9 mouse cellular contexts compared by ENCODE assay signal in the genomic region with DNA sequence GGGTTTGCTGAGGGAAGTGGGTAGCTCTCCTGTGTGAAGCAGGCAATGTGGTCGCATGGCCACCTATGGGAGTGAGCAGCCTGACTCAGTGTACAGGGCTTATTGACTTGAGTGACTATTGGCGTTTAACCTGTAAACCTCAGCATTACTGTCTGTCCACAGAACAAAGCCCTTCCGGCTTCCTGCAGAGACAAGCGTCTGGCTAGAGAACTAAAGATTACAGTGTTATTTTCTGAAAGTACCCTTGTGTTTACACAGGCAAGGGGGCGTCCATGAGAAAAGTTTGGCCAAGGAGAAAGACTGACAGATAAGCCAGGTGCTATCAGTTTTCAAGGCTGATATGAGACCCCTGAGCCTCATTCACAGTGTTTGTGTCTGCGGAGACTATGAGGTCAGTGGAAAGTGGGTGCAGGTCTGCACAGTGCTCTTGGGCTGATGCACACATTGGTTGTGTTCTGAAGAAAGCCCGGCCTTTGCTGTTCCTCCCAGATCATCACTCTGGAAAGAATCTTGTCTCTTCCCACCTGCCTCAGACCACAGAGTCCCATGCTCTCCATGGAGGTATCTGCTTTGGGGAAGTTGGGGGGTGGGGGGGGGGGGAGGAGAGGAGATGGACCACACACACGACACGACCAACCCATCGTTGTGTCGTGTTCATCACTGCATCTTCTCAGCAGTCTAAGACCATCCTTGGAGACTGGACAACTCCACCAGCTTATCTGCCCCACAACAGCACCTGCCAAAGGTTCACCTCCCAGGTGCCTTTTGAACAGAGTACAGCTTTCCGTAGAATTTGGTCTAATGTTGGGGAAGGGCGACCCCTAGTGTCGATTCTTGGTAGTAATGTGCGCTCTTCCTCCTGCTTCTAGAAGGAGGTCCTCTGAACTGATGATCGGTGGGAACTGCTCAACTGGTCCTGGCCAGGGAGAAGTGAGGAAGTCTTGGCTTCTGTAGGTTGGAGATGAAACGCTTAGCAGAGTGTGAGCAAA. TPM values are rescaled to one million over a fixed set of nuclear protein-coding genes. Genes with fewer than 3 reads are reported as not detected.
A peak's percentile ranks its signal among the peaks of the same experiment; 100 is the strongest.
DNase-seq lines count a peak whose midpoint lies in the region; ATAC-seq and TF ChIP-seq lines count a peak whose summit lies in the region.
"Had no signal": no experiment of that assay in that cellular context is flagged by ENCODE, and none has a peak within 500 bp of the region (broad histone marks: within the 10 kb centered on the region; RNA-seq: fewer than 3 reads in every experiment).

No protein-coding gene starts in this region.

- TF ChIP-seq RAD21 in MEL (IDR thresholded peaks at IDR 0.05; ENCODE audit: low read depth, low read length), result peak; percentile 97

- H3K4me1 ChIP-seq in MEL (ENCODE audit: control insufficient read depth in 1 of 2, insufficient read depth in 2 of 2, low read length in 2 of 2), result peaks cover 5 to 13% of the 10 kb centered on the region in 2 experiments
- 0 out of 2 replicates have a peak, but pooled peaks cover 2% of the 10 kb centered on the region for H3K4me1 ChIP-seq in forebrain, embryonic 16.5 days (replicated peaks; ENCODE audit: control insufficient read depth, insufficient read depth, low read length)
- H3K4me1 ChIP-seq: limb, embryonic 15.5 days had no signal

- no peak for TF ChIP-seq EP300 in MEL (IDR thresholded peaks at IDR 0.05; ENCODE audit: low read depth in 1 of 2, low read length in 2 of 2)

- no peaks in the 10 kb centered on the region for H3K9me3 ChIP-seq in MEL (replicated peaks; ENCODE audit: insufficient read depth, low read length)
- no peaks in the 10 kb centered on the region for H3K9me3 ChIP-seq in forebrain, embryonic 16.5 days (ENCODE audit: control insufficient read depth, low read length)
- H3K9me3 ChIP-seq: limb, embryonic 15.5 days had no signal

- no peaks in the 10 kb centered on the region for H3K79me2 ChIP-seq in MEL (ENCODE audit: control insufficient read depth, insufficient read depth, low read length, poor library complexity)

- no peak overlapping the region for H3K27ac ChIP-seq in MEL (ENCODE audit: control insufficient read depth, low read depth, low read length)
- no peak overlapping the region for H3K27ac ChIP-seq in forebrain, embryonic 16.5 days (ENCODE audit: low read length)
- H3K27ac ChIP-seq: limb, embryonic 15.5 days had no signal

- WGBS in forebrain, embryonic 16.5 days, result 30% methylated on average over 16 of the region's 17 CpGs

- DNase-seq in MEL (ENCODE audit: low read depth, low spot score), result peak; percentile 83
- peak; percentile 60 for DNase-seq in cerebellum, adult 11 months
- peak; percentile 60 for DNase-seq in layer of hippocampus, postnatal 14 days (ENCODE audit: low spot score in 2 of 2)
- peak; percentile 81 for DNase-seq in lung, postnatal 14 days
- DNase-seq in retina, postnatal 1 day, result peak; percentile 84
- DNase-seq in thymus, postnatal 4 days, result peak; percentile 85

- TF ChIP-seq CTCF in MEL (IDR thresholded peaks at IDR 0.05 in 2 of 3, conservative IDR thresholded peaks at IDR 0.05 in 1 of 3; ENCODE audit: control insufficient read depth in 1 of 3, insufficient read depth in 1 of 3, low read depth in 2 of 3, low read length in 3 of 3, poor library complexity in 1 of 3, severe bottlenecking in 1 of 3), result peak; percentile 65 to 92 (median 79)

- H3K9ac ChIP-seq in MEL (ENCODE audit: control insufficient read depth, low read depth, low read length, poor library complexity, severe bottlenecking), result no peak overlapping the region
- H3K9ac ChIP-seq in forebrain, embryonic 16.5 days (replicated peaks; ENCODE audit: low read depth, low read length), result no peak overlapping the region
- H3K9ac ChIP-seq: limb, embryonic 15.5 days had no signal

- TF ChIP-seq POLR2A in MEL (IDR thresholded peaks at IDR 0.05; ENCODE audit: control insufficient read depth in 1 of 2, insufficient read depth in 1 of 2, low read depth in 1 of 2, low read length in 2 of 2, poor library complexity in 1 of 2), result no peak

- peak; percentile 69 for ATAC-seq in forebrain, embryonic 16.5 days
- ATAC-seq in hematopoietic stem cell, adult 5-6 weeks (replicated peaks in 1 of 2; ENCODE audit: insufficient read depth in 1 of 2, low FRiP score in 2 of 2, low TSS enrichment in 1 of 2, low read depth in 1 of 2, poor library complexity in 2 of 2, severe bottlenecking in 2 of 2), result peak; percentile 65 to 87

- H3K27me3 ChIP-seq in MEL (ENCODE audit: control insufficient read depth in 1 of 2, insufficient read depth in 2 of 2, low read length in 2 of 2), result no peaks in the 10 kb centered on the region; a peak in 1 of 4 replicates
- H3K27me3 ChIP-seq in forebrain, embryonic 16.5 days (replicated peaks; ENCODE audit: control insufficient read depth, insufficient read depth, low read length), result peaks cover 3% of the 10 kb centered on the region
- H3K27me3 ChIP-seq: limb, embryonic 15.5 days had no signal

- H3K36me3 ChIP-seq in MEL (ENCODE audit: control insufficient read depth in 1 of 2, insufficient read depth in 2 of 2, low read length in 2 of 2), result peaks cover 0 to 10% of the 10 kb centered on the region in 2 experiments; a peak in 2 of 4 replicates
- H3K36me3 ChIP-seq in forebrain, embryonic 16.5 days (ENCODE audit: control insufficient read depth, insufficient read depth), result no peaks in the 10 kb centered on the region
- H3K36me3 ChIP-seq: limb, embryonic 15.5 days had no signal

- peak overlapping the region; percentile 25; the same call in 1 of the 2 replicates for H3K4me2 ChIP-seq in forebrain, embryonic 16.5 days (ENCODE audit: low read length)
- H3K4me2 ChIP-seq: limb, embryonic 15.5 days had no signal

- H3K4me3 ChIP-seq in MEL (ENCODE audit: control insufficient read depth in 1 of 2, insufficient read depth in 1 of 2, low read depth in 2 of 2, low read length in 2 of 2), result no peak overlapping the region
- H3K4me3 ChIP-seq in forebrain, embryonic 16.5 days (replicated peaks; ENCODE audit: low read length), result no peak overlapping the region
- H3K4me3 ChIP-seq: limb, embryonic 15.5 days had no signal

TF ChIP-seq in MEL, 35 proteins besides CTCF, POLR2A, EP300 and RAD21:
- peak; percentile 86 for TF ChIP-seq SMC3 (IDR thresholded peaks at IDR 0.05; ENCODE audit: low read depth, low read length)
- TF ChIP-seq RCOR1 (IDR thresholded peaks at IDR 0.05; ENCODE audit: low read depth, low read length), result no peak
- TF ChIP-seq CHD2 (IDR thresholded peaks at IDR 0.05; ENCODE audit: low read length), result no peak
- TF ChIP-seq NELFE (IDR thresholded peaks at IDR 0.05; ENCODE audit: low read depth, low read length), result no peak
- TF ChIP-seq TCF12 (IDR thresholded peaks at IDR 0.05; ENCODE audit: low read depth, low read length), result no peak
- peak; percentile 90 for TF ChIP-seq ZC3H11A (IDR thresholded peaks at IDR 0.05; ENCODE audit: low read depth, low read length)
- no peak for TF ChIP-seq POLR2AphosphoS2 (IDR thresholded peaks at IDR 0.05; ENCODE audit: low read length)
- TF ChIP-seq TAL1 (IDR thresholded peaks at IDR 0.05; ENCODE audit: low read length), result no peak
- no peak for TF ChIP-seq ZMIZ1 (IDR thresholded peaks at IDR 0.05; ENCODE audit: low read depth, low read length)
- TF ChIP-seq MEF2A (IDR thresholded peaks at IDR 0.05; ENCODE audit: extremely low read depth, insufficient replicate concordance, low read depth, low read length, poor library complexity, severe bottlenecking), result no peak
- TF ChIP-seq GATA1 (IDR thresholded peaks at IDR 0.05; ENCODE audit: low read depth, low read length), result no peak
- no peak for TF ChIP-seq SIN3A (IDR thresholded peaks at IDR 0.05; ENCODE audit: low read length)
- TF ChIP-seq MXI1 (IDR thresholded peaks at IDR 0.05; ENCODE audit: low read depth, low read length), result no peak
- no peak for TF ChIP-seq UBTF (IDR thresholded peaks at IDR 0.05; ENCODE audit: borderline replicate concordance, insufficient read depth, low read depth, low read length)
- no peak for TF ChIP-seq TBP (IDR thresholded peaks at IDR 0.05; ENCODE audit: low read depth, low read length)

RNA-seq across cellular contexts. Expression of a gene that starts 40.0 kb away (rescaled TPM):
- not detected in 2 replicates for total RNA-seq in MEL (2012; rRNA removed)
- not detected for polyA plus RNA-seq in MEL (2012; ENCODE audit: insufficient read depth in 1 of 2, insufficient read length in 2 of 2, low read depth in 1 of 2, low replicate concordance in 2 of 2, missing spikeins in 1 of 2)
- 63.1 and 94.4 TPM in 2 replicates for polyA plus RNA-seq in forebrain, embryonic 16.5 days (2015; fragmentation: Nextera tagmentation; extraction: Ambion mirVana)
- total RNA-seq in hematopoietic stem cell, adult 5-6 weeks (2017), result 2.0 TPM in 1 of 2 replicates, not detected in the other
- 10 to 100 TPM; 49.3 to 58.6 TPM for total RNA-seq in layer of hippocampus, postnatal 14 days (2021)

Comparison
In these comparisons a context has a peak if more than half of its experiments do, and no peak if none do; other contexts are left out.
1. RNA of a gene that starts 40.0 kb away (total RNA-seq): 49.3 to 58.6 TPM in layer of hippocampus, postnatal 14 days; 2.0 TPM in hematopoietic stem cell, adult 5-6 weeks and not detected in MEL; every median in the first group is over 10 times any median in the second.
2. Peak in every context shown above with its lines, with median percentiles within 50 percentile points of each other: DNase-seq.